8 mouse cellular contexts compared by ENCODE assay signal in the genomic region with DNA sequence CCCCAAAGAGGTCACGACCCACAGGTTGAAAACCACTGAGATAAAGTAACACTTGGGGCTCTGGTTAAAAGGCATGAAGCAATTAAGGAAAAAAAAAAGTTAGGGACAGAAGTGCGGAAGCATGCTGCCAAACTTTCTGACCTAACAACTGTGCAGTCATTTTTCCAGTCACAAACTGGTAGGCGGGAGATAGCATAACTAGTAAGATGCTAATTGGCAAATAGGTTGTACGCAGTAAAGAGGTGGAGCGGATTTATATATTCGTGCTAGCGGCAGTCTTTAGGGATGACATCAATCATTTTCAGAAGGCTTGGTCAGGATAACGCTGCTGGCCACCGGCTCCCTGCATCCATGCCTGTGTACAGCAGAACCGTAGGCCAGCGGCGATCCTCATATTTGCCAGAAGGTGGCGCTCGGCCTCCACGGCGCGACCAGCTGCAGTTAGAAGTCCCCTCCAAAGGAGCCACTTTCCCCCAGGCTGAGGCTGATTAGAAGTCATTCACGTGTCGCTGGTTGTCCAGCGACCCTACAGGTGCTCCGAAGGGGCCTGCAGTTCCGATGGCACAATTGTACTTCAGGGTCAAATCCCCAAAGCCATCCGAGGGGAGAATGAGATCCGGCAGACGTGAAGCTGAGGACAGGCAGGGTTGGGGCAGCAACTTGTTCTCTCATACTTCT. TPM values are rescaled to one million over a fixed set of nuclear protein-coding genes. Genes with fewer than 3 reads are reported as not detected.
DNase-seq lines count a peak whose midpoint lies in the region; ATAC-seq and TF ChIP-seq lines count a peak whose summit lies in the region.

No protein-coding gene starts in this region.

- peak overlapping the region; percentile 50 for H3K4me3 ChIP-seq in brown adipose tissue, adult 24 weeks (ENCODE audit: insufficient read depth, low read depth, low read length)
- H3K4me3 ChIP-seq in forebrain, embryonic 12.5 days (replicated peaks): peak overlapping the region; percentile 31
- peak overlapping the region; percentile 37 for H3K4me3 ChIP-seq in heart, postnatal 0 days (ENCODE audit: low read depth, low read length)
- peak overlapping the region; percentile 34 for H3K4me3 ChIP-seq in liver, embryonic 16.5 days (ENCODE audit: low read depth, low read length)
- H3K4me3 ChIP-seq in neural tube, embryonic 13.5 days: peak overlapping the region; percentile 31

- H3K27ac ChIP-seq in brown adipose tissue, adult 24 weeks (replicated peaks; ENCODE audit: low read depth, low read length): no peak overlapping the region
- no peak overlapping the region for H3K27ac ChIP-seq in forebrain, embryonic 12.5 days
- no peak overlapping the region for H3K27ac ChIP-seq in heart, postnatal 0 days (ENCODE audit: low read depth)
- H3K27ac ChIP-seq in liver, embryonic 16.5 days (ENCODE audit: low read length): peak overlapping the region; percentile 75
- no peak overlapping the region for H3K27ac ChIP-seq in neural tube, embryonic 13.5 days (replicated peaks)

- no peak for TF ChIP-seq EP300 in heart, postnatal 0 days (IDR thresholded peaks at IDR 0.05; ENCODE audit: low read depth)

- peak; percentile 99 for TF ChIP-seq CTCF in heart, postnatal 0 days (IDR thresholded peaks at IDR 0.05; ENCODE audit: low read depth)

- ATAC-seq in forebrain, embryonic 12.5 days (ENCODE audit: low FRiP score): peak; percentile 39
- peak; percentile 51 for ATAC-seq in heart, postnatal 0 days (ENCODE audit: insufficient read depth, low read depth)
- peak; percentile 30; the same call in 1 of the 2 replicates for ATAC-seq in liver, embryonic 16.5 days (ENCODE audit: low read depth)
- ATAC-seq in neural tube, embryonic 13.5 days (ENCODE audit: low read depth): peak; percentile 38; the same call in 1 of the 2 replicates

- H3K36me3 ChIP-seq in forebrain, embryonic 12.5 days (replicated peaks): no peaks in the 10 kb centered on the region
- no peaks in the 10 kb centered on the region for H3K36me3 ChIP-seq in heart, postnatal 0 days (replicated peaks; ENCODE audit: control insufficient read depth, insufficient read depth, low read length)
- H3K36me3 ChIP-seq in liver, embryonic 16.5 days (ENCODE audit: control insufficient read depth, insufficient read depth): no peaks in the 10 kb centered on the region
- no peaks in the 10 kb centered on the region for H3K36me3 ChIP-seq in neural tube, embryonic 13.5 days

- peak overlapping the region; percentile 44; the same call in 1 of the 2 replicates for H3K9ac ChIP-seq in forebrain, embryonic 12.5 days
- H3K9ac ChIP-seq in heart, postnatal 0 days (replicated peaks; ENCODE audit: low read depth, low read length): no peak overlapping the region
- H3K9ac ChIP-seq in liver, embryonic 16.5 days (ENCODE audit: low read depth, low read length): no peak overlapping the region
- peak overlapping the region; percentile 60 for H3K9ac ChIP-seq in neural tube, embryonic 13.5 days

- peak overlapping the region; percentile 59 for H3K4me2 ChIP-seq in forebrain, embryonic 12.5 days
- H3K4me2 ChIP-seq in heart, postnatal 0 days (ENCODE audit: low read depth, low read length): peak overlapping the region; percentile 68
- peak overlapping the region; percentile 55 for H3K4me2 ChIP-seq in liver, embryonic 16.5 days (ENCODE audit: low read depth, low read length)
- peak overlapping the region; percentile 97 for H3K4me2 ChIP-seq in neural tube, embryonic 13.5 days

- peaks cover 16% of the 10 kb centered on the region for H3K27me3 ChIP-seq in forebrain, embryonic 12.5 days
- no peaks in the 10 kb centered on the region for H3K27me3 ChIP-seq in heart, postnatal 0 days (ENCODE audit: control insufficient read depth, insufficient read depth, low read length)
- H3K27me3 ChIP-seq in liver, embryonic 16.5 days (ENCODE audit: control insufficient read depth, insufficient read depth, low read depth, low read length): peaks cover 42% of the 10 kb centered on the region
- H3K27me3 ChIP-seq in neural tube, embryonic 13.5 days: no peaks in the 10 kb centered on the region

- WGBS in forebrain, embryonic 12.5 days: 9% methylated on average over 25 of the region's 25 CpGs
- 8% methylated on average over 25 of the region's 25 CpGs for WGBS in heart, postnatal 0 days
- WGBS in liver, embryonic 16.5 days (ENCODE audit: insufficient replicate concordance): 8% methylated on average over 25 of the region's 25 CpGs
- WGBS in neural tube, embryonic 13.5 days: 8% methylated on average over 25 of the region's 25 CpGs

- DNase-seq in CD4-positive helper T cell, adult 2 months (ENCODE audit: low read depth, low spot score): peak; percentile 87
- DNase-seq in heart, postnatal 0 days (ENCODE audit: low spot score): peak; percentile 83
- DNase-seq in kidney, postnatal 36 days: peak; percentile 90 to 93
- DNase-seq in testis, postnatal 10 days (ENCODE audit: low spot score): peak; percentile 92

- H3K4me1 ChIP-seq in brown adipose tissue, adult 24 weeks (ENCODE audit: control insufficient read depth, insufficient read depth, insufficient read length, low read length): peaks cover 1% of the 10 kb centered on the region
- peaks cover 22% of the 10 kb centered on the region for H3K4me1 ChIP-seq in forebrain, embryonic 12.5 days
- peaks cover 19% of the 10 kb centered on the region for H3K4me1 ChIP-seq in heart, postnatal 0 days (ENCODE audit: control insufficient read depth, insufficient read depth)
- no peaks in the 10 kb centered on the region; the same call in 1 of the 2 replicates for H3K4me1 ChIP-seq in liver, embryonic 16.5 days (ENCODE audit: control insufficient read depth, low read depth, low read length)
- H3K4me1 ChIP-seq in neural tube, embryonic 13.5 days (replicated peaks): peaks cover 39% of the 10 kb centered on the region

- no peaks in the 10 kb centered on the region for H3K9me3 ChIP-seq in forebrain, embryonic 12.5 days
- no peaks in the 10 kb centered on the region for H3K9me3 ChIP-seq in heart, postnatal 0 days (replicated peaks; ENCODE audit: control insufficient read depth, low read length)
- H3K9me3 ChIP-seq in liver, embryonic 16.5 days (replicated peaks; ENCODE audit: control insufficient read depth, low read length): no peaks in the 10 kb centered on the region
- H3K9me3 ChIP-seq in neural tube, embryonic 13.5 days: no peaks in the 10 kb centered on the region

RNA-seq across cellular contexts. Expression of gene Id2, which starts 4.8 kb away (rescaled TPM):
- 40.6 and 60.6 TPM in 2 replicates for polyA plus RNA-seq in brown adipose tissue, adult 24 weeks (2012; ENCODE audit: insufficient read depth, insufficient read length, missing spikeins)
- 163 TPM in 2 replicates for polyA plus RNA-seq in forebrain, embryonic 12.5 days (2016; fragmentation: Nextera tagmentation; extraction: Ambion mirVana)
- total RNA-seq in heart, postnatal 0 days (2014; rRNA removed; ENCODE audit: low replicate concordance): 57.7 and 83.7 TPM in 2 replicates
- polyA plus RNA-seq in heart, postnatal 0 days (2015; fragmentation: Nextera tagmentation; extraction: Ambion mirVana): 131 and 136 TPM in 2 replicates
- polyA plus RNA-seq in liver, embryonic 16.5 days (2015; fragmentation: Nextera tagmentation; extraction: Ambion mirVana): 127 and 140 TPM in 2 replicates
- polyA plus RNA-seq in neural tube, embryonic 13.5 days (2015; fragmentation: Nextera tagmentation; extraction: Ambion mirVana): 254 and 258 TPM in 2 replicates

Comparison
In these comparisons a context has a peak if more than half of its experiments do, and no peak if none do; other contexts are left out.
1. H3K9ac ChIP-seq: peak in forebrain, embryonic 12.5 days (single experiment) and neural tube, embryonic 13.5 days (single experiment); none in heart, postnatal 0 days (single experiment) and liver, embryonic 16.5 days (single experiment).
2. Peak in every context shown above with its lines, with median percentiles within 50 percentile points of each other: DNase-seq, H3K4me3 ChIP-seq, ATAC-seq and H3K4me2 ChIP-seq.